Mouse (Mus musculus): ENCODE measurements around the gene Rtl10. TPM values are rescaled to one million over a fixed set of nuclear protein-coding genes. Genes with fewer than 3 reads are reported as not detected.
A peak's percentile ranks its signal among the peaks of the same experiment; 100 is the strongest.

Gene Rtl10
- polyA plus RNA-seq, 1 experiment = 4.9 TPM

DNA sequence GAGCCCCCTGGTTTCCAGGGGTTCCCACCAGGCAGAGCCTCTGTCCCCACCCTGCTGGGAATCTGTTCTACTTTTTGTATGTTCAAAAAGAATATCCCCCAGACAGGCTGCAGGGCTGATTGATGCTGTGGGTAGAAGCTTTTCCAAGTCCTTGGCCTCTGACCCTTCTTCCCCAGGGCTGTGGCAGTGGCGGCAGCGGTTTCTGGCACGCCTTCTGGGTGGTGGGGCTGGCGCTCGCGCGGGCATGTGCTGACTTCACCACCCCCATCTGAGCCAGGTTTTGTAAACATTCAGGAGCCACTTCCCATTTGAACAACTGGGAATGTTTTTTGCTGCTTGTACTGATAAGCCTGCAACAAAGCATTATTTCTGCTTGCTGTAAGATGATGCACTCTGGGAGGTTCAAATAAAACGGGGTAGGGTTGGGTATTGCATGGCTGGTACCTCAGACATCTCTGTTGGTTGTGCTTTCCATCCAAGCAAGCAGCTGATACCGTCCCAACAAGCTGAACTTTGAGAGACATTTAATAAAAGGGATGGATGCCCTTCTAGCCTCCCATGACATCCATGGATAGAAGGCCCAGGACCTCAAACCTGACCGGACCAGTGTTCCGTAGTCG lies 39.3 kb upstream of the Rtl10 start:
- Histone ChIP-seq H3K36me3 (ENCODE audit: control insufficient read depth, insufficient read depth, low read length) (peaks cover 16% of the 10 kb centered on the region), H3K27me3 (ENCODE audit: control insufficient read depth, insufficient read depth, low read length) (no peaks in the 10 kb centered on the region), H3K4me3 (ENCODE audit: low read depth, low read length) (no peak overlapping the region), H3K27ac (ENCODE audit: insufficient read depth, low read depth, low read length) (no peak overlapping the region; the same call in 1 of the 2 replicates), H3K4me1 (ENCODE audit: control insufficient read depth, insufficient read depth, insufficient read length, low read length) (peaks cover 7% of the 10 kb centered on the region)
- TF ChIP-seq POLR2A (IDR thresholded peaks at IDR 0.05; ENCODE audit: low read depth, low read length) = no peak
- no peak for TF ChIP-seq CTCF (IDR thresholded peaks at IDR 0.05; ENCODE audit: extremely low read depth, insufficient read length, insufficient replicate concordance, low read depth, low read length)
- WGBS = 13% methylated on average over 12 of the region's 12 CpGs

DNA sequence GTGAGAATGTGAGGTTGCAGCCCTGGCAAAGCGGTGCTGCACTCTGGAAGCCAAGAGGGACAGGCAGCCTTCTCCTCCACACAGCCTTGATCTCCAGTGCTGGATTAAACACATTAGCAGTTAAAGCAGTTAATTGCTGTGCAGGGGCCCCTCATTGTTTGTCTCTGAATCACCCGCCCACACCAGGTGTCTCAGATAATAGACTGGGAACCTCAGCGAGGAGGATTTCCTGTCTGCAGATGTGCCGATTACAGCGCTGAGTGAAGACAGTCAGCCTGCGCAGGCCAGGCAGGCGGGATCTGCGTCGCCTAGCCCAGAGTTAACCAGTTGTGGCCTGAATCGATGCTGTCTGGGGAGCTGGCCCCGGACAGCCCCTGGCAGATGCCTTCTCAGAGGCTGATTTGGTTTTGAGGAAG lies 38.7 kb upstream of the Rtl10 start:
- H3K4me3 ChIP-seq (ENCODE audit: low read depth, low read length) = no peak overlapping the region
- H3K4me1 ChIP-seq (ENCODE audit: control insufficient read depth, insufficient read depth, insufficient read length, low read length) = peaks cover 7% of the 10 kb centered on the region
- no peak overlapping the region; the same call in 1 of the 2 replicates for H3K27ac ChIP-seq (ENCODE audit: insufficient read depth, low read depth, low read length)
- H3K27me3 ChIP-seq (ENCODE audit: control insufficient read depth, insufficient read depth, low read length) = no peaks in the 10 kb centered on the region
- TF ChIP-seq POLR2A (IDR thresholded peaks at IDR 0.05; ENCODE audit: low read depth, low read length) = no peak; the same call in 1 of the 2 replicates
- no peak for TF ChIP-seq CTCF (IDR thresholded peaks at IDR 0.05; ENCODE audit: extremely low read depth, insufficient read length, insufficient replicate concordance, low read depth, low read length)
- H3K36me3 ChIP-seq (ENCODE audit: control insufficient read depth, insufficient read depth, low read length) = peaks cover 16% of the 10 kb centered on the region
- 10% methylated on average over 11 of the region's 11 CpGs for WGBS

DNA sequence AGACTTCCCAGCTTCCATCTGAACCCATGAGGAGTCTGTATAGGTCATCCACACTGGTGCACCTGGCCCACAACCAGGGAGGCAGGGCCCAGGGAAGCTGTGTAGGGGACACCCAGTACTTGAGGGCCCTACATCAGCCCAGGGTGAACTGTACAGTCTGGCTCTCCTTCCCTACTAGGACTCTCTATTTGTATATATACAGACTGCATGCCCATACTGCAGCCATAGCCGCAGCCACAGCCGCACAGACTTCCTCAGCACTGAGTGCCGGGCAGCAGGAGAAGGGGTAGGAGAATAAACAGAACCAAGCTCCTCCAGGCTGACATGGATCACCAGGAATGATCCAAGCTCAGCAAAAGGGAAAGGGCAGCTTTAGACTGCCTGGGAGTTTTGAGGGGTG lies 37.9 kb upstream of the Rtl10 start:
- Histone ChIP-seq H3K27me3 (ENCODE audit: control insufficient read depth, insufficient read depth, low read length) (no peaks in the 10 kb centered on the region), H3K36me3 (ENCODE audit: control insufficient read depth, insufficient read depth, low read length) (peaks cover 15% of the 10 kb centered on the region), H3K27ac (ENCODE audit: insufficient read depth, low read depth, low read length) (no peak overlapping the region), H3K4me3 (ENCODE audit: low read depth, low read length) (no peak overlapping the region), H3K4me1 (ENCODE audit: control insufficient read depth, insufficient read depth, insufficient read length, low read length) (peaks cover 7% of the 10 kb centered on the region)
- WGBS = 94% methylated on average over 3 of the region's 3 CpGs
- TF ChIP-seq POLR2A (IDR thresholded peaks at IDR 0.05; ENCODE audit: low read depth, low read length) = no peak
- TF ChIP-seq CTCF (IDR thresholded peaks at IDR 0.05; ENCODE audit: extremely low read depth, insufficient read length, insufficient replicate concordance, low read depth, low read length) = no peak

DNA sequence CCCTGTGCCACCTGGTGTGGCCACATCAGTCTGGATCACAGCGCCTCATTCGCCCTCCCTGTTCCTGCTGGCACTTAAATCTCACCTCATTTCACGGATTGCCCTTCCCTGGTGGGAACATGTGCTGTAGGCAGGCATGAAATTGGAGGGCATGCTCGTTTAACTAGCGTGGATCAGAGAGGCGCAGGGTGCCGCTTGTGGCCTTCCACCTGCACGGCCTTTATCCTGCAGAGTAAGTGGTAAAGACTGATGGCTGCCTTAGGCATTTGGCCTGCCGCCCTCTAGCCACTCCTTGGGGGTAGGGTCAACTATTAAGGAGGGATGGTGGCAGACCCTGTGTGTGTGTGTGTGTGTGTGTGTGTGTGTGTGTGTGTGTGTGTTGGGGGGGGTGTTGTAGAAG lies 36.7 kb upstream of the Rtl10 start:
- Histone ChIP-seq H3K4me1 (ENCODE audit: control insufficient read depth, insufficient read depth, insufficient read length, low read length) (peaks cover 7% of the 10 kb centered on the region), H3K36me3 (ENCODE audit: control insufficient read depth, insufficient read depth, low read length) (peaks cover 7% of the 10 kb centered on the region), H3K4me3 (ENCODE audit: low read depth, low read length) (no peak overlapping the region), H3K27me3 (ENCODE audit: control insufficient read depth, insufficient read depth, low read length) (no peaks in the 10 kb centered on the region), H3K27ac (ENCODE audit: insufficient read depth, low read depth, low read length) (no peak overlapping the region)
- WGBS = 86% methylated on average over 9 of the region's 9 CpGs
- no peak for TF ChIP-seq CTCF (IDR thresholded peaks at IDR 0.05; ENCODE audit: extremely low read depth, insufficient read length, insufficient replicate concordance, low read depth, low read length)

GRCm38 (mm10) chr16:18462598-18462997 lies 36.1 kb upstream of the Rtl10 start:
- H3K27ac ChIP-seq (ENCODE audit: insufficient read depth, low read depth, low read length) = no peak overlapping the region
- 79% methylated on average over 8 of the region's 8 CpGs for WGBS
- no peak overlapping the region for H3K4me3 ChIP-seq (ENCODE audit: low read depth, low read length)
- TF ChIP-seq CTCF (IDR thresholded peaks at IDR 0.05; ENCODE audit: extremely low read depth, insufficient read length, insufficient replicate concordance, low read depth, low read length) (no peak), POLR2A (IDR thresholded peaks at IDR 0.05; ENCODE audit: low read depth, low read length) (no peak)
- peaks cover 4% of the 10 kb centered on the region for H3K36me3 ChIP-seq (ENCODE audit: control insufficient read depth, insufficient read depth, low read length)
- peaks cover 7% of the 10 kb centered on the region for H3K4me1 ChIP-seq (ENCODE audit: control insufficient read depth, insufficient read depth, insufficient read length, low read length)
- no peaks in the 10 kb centered on the region for H3K27me3 ChIP-seq (ENCODE audit: control insufficient read depth, insufficient read depth, low read length)

GRCm38 (mm10) chr16:18464271-18464670 lies 34.4 kb upstream of the Rtl10 start:
- no peak for TF ChIP-seq CTCF (IDR thresholded peaks at IDR 0.05; ENCODE audit: extremely low read depth, insufficient read length, insufficient replicate concordance, low read depth, low read length)
- no peak for TF ChIP-seq POLR2A (IDR thresholded peaks at IDR 0.05; ENCODE audit: low read depth, low read length)
- WGBS = 50% methylated on average over 3 of the region's 3 CpGs
- Histone ChIP-seq H3K27me3 (ENCODE audit: control insufficient read depth, insufficient read depth, low read length) (no peaks in the 10 kb centered on the region), H3K27ac (ENCODE audit: insufficient read depth, low read depth, low read length) (no peak overlapping the region), H3K4me3 (ENCODE audit: low read depth, low read length) (no peak overlapping the region), H3K4me1 (ENCODE audit: control insufficient read depth, insufficient read depth, insufficient read length, low read length) (peaks cover 2% of the 10 kb centered on the region; the same call in 1 of the 2 replicates), H3K36me3 (ENCODE audit: control insufficient read depth, insufficient read depth, low read length) (peaks cover 5% of the 10 kb centered on the region; the same call in 1 of the 2 replicates)

DNA sequence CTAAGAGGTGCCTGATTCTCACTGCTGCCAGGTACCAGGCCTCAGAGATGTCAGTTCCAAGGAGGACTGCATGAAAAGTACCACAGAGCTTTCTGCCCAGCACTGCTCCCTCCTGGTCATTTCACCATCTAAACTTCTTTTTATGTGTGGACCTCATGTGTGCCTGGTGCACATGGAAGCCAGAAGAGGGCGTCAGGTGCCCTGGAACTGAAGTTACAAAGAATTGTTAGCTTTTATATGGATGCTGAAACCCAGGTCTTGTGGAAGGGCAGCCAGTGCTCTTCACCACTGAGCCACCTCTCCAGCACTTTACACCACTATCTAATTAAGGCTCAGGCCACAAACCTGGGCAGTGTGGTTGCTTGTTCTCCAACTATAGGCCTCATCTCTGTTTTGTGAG lies 27.9 kb upstream of the Rtl10 start:
- 69% methylated on average over 1 of the region's 1 CpGs for WGBS
- Histone ChIP-seq H3K27ac (ENCODE audit: insufficient read depth, low read depth, low read length) (no peak overlapping the region), H3K4me3 (ENCODE audit: low read depth, low read length) (no peak overlapping the region), H3K36me3 (ENCODE audit: control insufficient read depth, insufficient read depth, low read length) (peaks cover 4% of the 10 kb centered on the region; the same call in 1 of the 2 replicates), H3K27me3 (ENCODE audit: control insufficient read depth, insufficient read depth, low read length) (no peaks in the 10 kb centered on the region), H3K4me1 (ENCODE audit: control insufficient read depth, insufficient read depth, insufficient read length, low read length) (no peaks in the 10 kb centered on the region)
- no peak for TF ChIP-seq POLR2A (IDR thresholded peaks at IDR 0.05; ENCODE audit: low read depth, low read length)
- TF ChIP-seq CTCF (IDR thresholded peaks at IDR 0.05; ENCODE audit: extremely low read depth, insufficient read length, insufficient replicate concordance, low read depth, low read length) = peak; percentile 9; the same call in 1 of the 2 replicates

Measured in small intestine, adult 2 months (tissue).